Mouse (Mus musculus): ENCODE measurements around the gene Gas1.

DNA sequence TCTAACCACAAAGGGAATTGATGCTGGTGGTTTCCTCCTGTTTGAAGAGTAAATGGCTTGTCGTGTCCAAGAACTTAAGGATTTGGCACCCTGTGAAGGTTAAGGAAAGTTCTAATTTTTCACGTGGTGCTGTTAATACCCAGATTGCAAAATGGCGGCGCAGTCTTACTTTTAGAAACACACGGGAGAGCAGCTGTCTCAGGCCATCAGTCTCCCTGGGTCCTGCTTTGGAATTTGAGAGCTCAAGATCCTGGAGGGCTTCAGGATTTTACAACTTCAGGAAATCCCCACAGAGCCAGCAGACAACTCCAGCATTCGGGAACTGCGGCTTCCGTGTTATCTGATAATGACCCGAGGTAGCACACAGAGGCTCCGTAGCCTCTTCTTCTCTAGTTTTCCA lies 12.8 kb upstream of the Gas1 start:
- TF ChIP-seq CTCF (IDR thresholded peaks at IDR 0.05; ENCODE audit: control insufficient read depth, insufficient read depth, low read length) (no peak), POLR2A (IDR thresholded peaks at IDR 0.05; ENCODE audit: borderline replicate concordance, control insufficient read depth, low read depth, low read length) (no peak)

Data from bone marrow, adult 2 months (tissue).